Mouse (Mus musculus) midbrain, postnatal 0 days (tissue): ENCODE measurements around the gene Ctps2. TPM values are rescaled to one million over a fixed set of nuclear protein-coding genes. Genes with fewer than 3 reads are reported as not detected.

ENCODE experiments used
- ATAC-seq: fragments of 200-750 bp; cut with Nextera tagmentation; 2 replicates; pipeline ENCODE4 v1.8.0; 2017; ENCODE audit warnings: moderate number of reproducible peaks, mild to moderate bottlenecking, moderate TSS enrichment, moderate library complexity; ENCODE audit not compliant: low FRiP score
- DNase-seq: peaks from one replicate; pipeline ENCODE4 v3.0.0-alpha.2; 2015; ENCODE audit warnings: low spot score
- H3K27ac ChIP-seq: fragments of 300-500 bp; sonication (generic); 2 replicates; pipeline ENCODE4 v1.5.1; 2014; ENCODE audit warnings: low read depth, mild to moderate bottlenecking, low read length, mixed read lengths
- H3K27me3 ChIP-seq: fragments of 300-500 bp; sonication (generic); 2 replicates; pipeline ENCODE4 v1.6.1; 2014; ENCODE audit warnings: low read length, control low read depth, mixed read lengths; ENCODE audit not compliant: insufficient read depth
- H3K36me3 ChIP-seq: fragments of 300-500 bp; sonication (generic); 2 replicates; pipeline ENCODE4 v1.6.1; 2014; ENCODE audit warnings: low read length, control low read depth, mixed read lengths; ENCODE audit not compliant: insufficient read depth
- H3K4me1 ChIP-seq: fragments of 300-500 bp; sonication (generic); 2 replicates; pipeline ENCODE4 v1.6.1; 2014; ENCODE audit warnings: mild to moderate bottlenecking, control low read depth, antibody characterized with exemption, low read length, mixed read lengths; ENCODE audit not compliant: insufficient read depth
- H3K4me2 ChIP-seq: fragments of 300-500 bp; sonication (generic); 2 replicates; pipeline ENCODE4 v1.6.1; 2014; ENCODE audit warnings: low read depth, mild to moderate bottlenecking, low read length, mixed read lengths; ENCODE audit not compliant: poor library complexity, severe bottlenecking
- H3K4me3 ChIP-seq: fragments of 300-500 bp; sonication (generic); 2 replicates; pipeline ENCODE4 v1.5.1; 2014; ENCODE audit warnings: low read depth, mild to moderate bottlenecking, low read length, moderate library complexity
- H3K9ac ChIP-seq: fragments of 300-500 bp; sonication (generic); replicated peaks from 2 replicates; pipeline ENCODE4 v1.6.1; 2014; ENCODE audit warnings: mild to moderate bottlenecking, low read length, moderate library complexity, mixed read lengths; ENCODE audit not compliant: poor library complexity, severe bottlenecking
- H3K9me3 ChIP-seq: fragments of 300-500 bp; sonication (generic); 2 replicates; pipeline ENCODE4 v1.6.1; 2016; ENCODE audit warnings: low read length, control low read depth
- CTCF ChIP-seq: IDR thresholded peaks from 2 replicates; pipeline ENCODE4 v1.5.1; 2016; ENCODE audit warnings: antibody characterized with exemption, mild to moderate bottlenecking
- WGBS: fragments of 180-500 bp; shearing (Covaris S2); extraction: QIAGEN DNeasy Blood & Tissue Kit; methylation state at CpG from one replicate; pipeline ENCODE4 v1.1.7; 2014; 5-methylcytosine and 5-hydroxymethylcytosine counted together
- polyA plus RNA-seq: library from polyadenylated mRNA; unstranded; fragments of >200 nt; fragmentation: Nextera tagmentation; extraction: Ambion mirVana; gene quantifications from 2 replicates; pipeline ENCODE4 v1.2.1, GENCODE M21; 2015
- total RNA-seq: library from RNA; depleted of rRNA; stranded (reverse); fragments of >200 nt; gene quantifications from 2 replicates; pipeline ENCODE4 v1.2.3, GENCODE M21; 2014; rRNA removed

Ctps2 gene
- total RNA-seq (58.8 and 73.0 TPM in 2 replicates), polyA plus RNA-seq (80.6 and 85.4 TPM in 2 replicates)

- Histone ChIP-seq H3K9ac (peak within 1 kb of the TSS; percentile 69), H3K27ac (peak within 1 kb of the TSS; percentile 75), H3K4me2 (peak within 1 kb of the TSS; percentile 73), H3K4me1 (no peaks in the 10 kb centered on the region), H3K36me3 (no peaks in the 10 kb centered on the region), H3K27me3 (no peaks in the 10 kb centered on the region), H3K9me3 (no peaks in the 10 kb centered on the region), H3K4me3 (peak within 1 kb of the TSS; percentile 53)
- 36% methylated on average over 4 of the region's 4 CpGs for WGBS
- TF ChIP-seq CTCF, result no peak
- ATAC-seq (0 out of 2 replicates have a peak, but pooled peaks have one; percentile 14), DNase-seq (no peak)
These were observed at the start of gene Ctps2 for GRCm38 (mm10) chrX:162900938-162901337. Gene Ctps2, plus strand, starts transcription at chrX:162901238.

GRCm38 (mm10) chrX:162868294-162868965 is 32.6 kb upstream of the Ctps2 start:
- H3K4me2 ChIP-seq, result no peak overlapping the region
- H3K9ac ChIP-seq, result no peak overlapping the region
- no peak overlapping the region for H3K4me3 ChIP-seq
- no peaks in the 10 kb centered on the region for H3K9me3 ChIP-seq
- no peak overlapping the region for H3K27ac ChIP-seq
- WGBS, result 88% methylated on average over 3 of the region's 3 CpGs
- no peak for ATAC-seq
- H3K4me1 ChIP-seq, result no peaks in the 10 kb centered on the region
- DNase-seq, result no peak
- H3K27me3 ChIP-seq, result no peaks in the 10 kb centered on the region
- no peaks in the 10 kb centered on the region for H3K36me3 ChIP-seq
- TF ChIP-seq CTCF, result no peak

GRCm38 (mm10) chrX:162871734-162872517 is 29.1 kb upstream of the Ctps2 start:
- Histone ChIP-seq H3K4me2 (no peak overlapping the region), H3K36me3 (no peaks in the 10 kb centered on the region; the same call in 1 of the 2 replicates), H3K27me3 (no peaks in the 10 kb centered on the region), H3K9ac (no peak overlapping the region), H3K27ac (no peak overlapping the region), H3K4me3 (no peak overlapping the region), H3K4me1 (no peaks in the 10 kb centered on the region), H3K9me3 (no peaks in the 10 kb centered on the region)
- peak; percentile 77 for TF ChIP-seq CTCF
- 44% methylated on average over 4 of the region's 4 CpGs for WGBS
- DNase-seq (peak; percentile 1), ATAC-seq (no peak)

- ATAC-seq, result no peak
- H3K4me2 ChIP-seq, result no peak overlapping the region
- WGBS, result 93% methylated on average over 2 of the region's 2 CpGs
These were observed 27.3 kb upstream of the Ctps2 start for GRCm38 (mm10) chrX:162873761-162874160.

DNA sequence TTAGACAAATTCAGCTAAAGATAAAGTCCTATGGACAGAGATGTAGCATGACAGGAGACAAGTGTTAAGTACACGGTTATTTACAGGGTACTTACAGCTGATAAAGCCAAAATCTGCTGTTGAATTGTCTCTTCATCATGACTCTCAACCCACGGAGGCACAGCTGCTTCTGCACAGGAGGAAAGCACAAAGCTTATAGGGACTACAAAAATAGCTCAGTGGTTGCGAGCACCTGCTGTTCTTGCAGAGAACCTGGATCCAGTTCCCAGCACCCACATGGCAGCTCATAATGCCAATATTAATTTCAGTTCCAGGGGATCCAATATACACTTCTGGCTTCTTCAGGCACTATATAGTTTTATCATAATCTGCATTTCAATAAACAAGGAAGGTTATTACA is 22.8 kb upstream of the Ctps2 start:
- WGBS, result 86% methylated on average over 3 of the region's 3 CpGs
- ATAC-seq, result no peak
- no peaks in the 10 kb centered on the region for H3K27me3 ChIP-seq
- TF ChIP-seq CTCF, result no peak
- no peak for DNase-seq
- no peak overlapping the region for H3K4me3 ChIP-seq
- no peak overlapping the region for H3K27ac ChIP-seq
- H3K36me3 ChIP-seq, result peaks cover 2% of the 10 kb centered on the region; the same call in 1 of the 2 replicates
- H3K4me1 ChIP-seq, result no peaks in the 10 kb centered on the region
- H3K9me3 ChIP-seq, result no peaks in the 10 kb centered on the region
- no peak overlapping the region for H3K9ac ChIP-seq
- H3K4me2 ChIP-seq, result no peak overlapping the region

More at GRCm38 (mm10) chrX:162873761-162874160, 27.3 kb upstream of the Ctps2 start:
- Histone ChIP-seq H3K27ac (no peak overlapping the region), H3K9me3 (no peaks in the 10 kb centered on the region), H3K4me1 (no peaks in the 10 kb centered on the region), H3K4me3 (no peak overlapping the region), H3K27me3 (no peaks in the 10 kb centered on the region), H3K36me3 (no peaks in the 10 kb centered on the region; the same call in 1 of the 2 replicates), H3K9ac (no peak overlapping the region)
- TF ChIP-seq CTCF, result no peak
- no peak for DNase-seq
